Mouse (Mus musculus) CH12.LX (cell line): ENCODE data around the gene Actl6b. TPM values are rescaled to one million over a fixed set of nuclear protein-coding genes. Genes with fewer than 3 reads are reported as not detected.

Experiments used
- DNase-seq: peaks from one replicate; pipeline ENCODE4 v3.0.0-alpha.2; 2013; ENCODE audit errors: extremely low read depth
- H3K27ac ChIP-seq: 2 replicates; pipeline ENCODE4 v1.5.1; 2012; ENCODE audit warnings: low read depth, mild to moderate bottlenecking, control low read depth, moderate library complexity; ENCODE audit not compliant: insufficient read depth
- H3K27me3 ChIP-seq: replicated peaks from 2 replicates; pipeline ENCODE3; 2012; ENCODE audit warnings: inconsistent platforms
- H3K36me3 ChIP-seq, 2 experiments: replicated peaks in 1 of 2; 2 replicates each; pipeline versions ENCODE3 to v1.6.1; 2012; ENCODE audit warnings: inconsistent platforms in 1 of 2, low read length in 1 of 2, mild to moderate bottlenecking in 1 of 2, mixed read lengths in 1 of 2, moderate library complexity in 1 of 2; ENCODE audit not compliant: control insufficient read depth in 1 of 2, insufficient read depth in 1 of 2
- H3K4me1 ChIP-seq, 2 experiments: 2 replicates each; pipeline ENCODE4 v1.6.1; 2012; ENCODE audit warnings: inconsistent platforms in 1 of 2, moderate library complexity in 1 of 2; ENCODE audit not compliant: insufficient read depth in 2 of 2, control insufficient read depth in 1 of 2
- H3K4me2 ChIP-seq: 2 replicates; pipeline ENCODE4 v1.6.1; 2012; ENCODE audit warnings: low read depth, mild to moderate bottlenecking, control low read depth; ENCODE audit not compliant: poor library complexity, insufficient read depth, severe bottlenecking
- H3K4me3 ChIP-seq, 3 experiments: fragments of 150-350 bp in 1 of 3; sonication (generic) in 1 of 3; replicated peaks in 1 of 3; 2 replicates each; pipeline versions ENCODE3 to v1.5.1; 2011 to 2012; ENCODE audit warnings: low read depth in 2 of 3, low read length in 2 of 3, mild to moderate bottlenecking in 2 of 3, moderate library complexity in 2 of 3, control low read depth in 1 of 3, improper control_type of control experiment in 1 of 3, inconsistent platforms in 1 of 3, mixed read lengths in 1 of 3; ENCODE audit not compliant: poor library complexity in 1 of 3
- H3K79me2 ChIP-seq: replicated peaks from 2 replicates; pipeline ENCODE4 v1.6.1; 2012; ENCODE audit warnings: mild to moderate bottlenecking, moderate library complexity; ENCODE audit not compliant: control insufficient read depth, poor library complexity, insufficient read depth, severe bottlenecking; ENCODE audit errors: extremely low read depth
- H3K9ac ChIP-seq: 2 replicates; pipeline ENCODE4 v1.6.1; 2012; ENCODE audit warnings: low read depth, mild to moderate bottlenecking, control low read depth, moderate library complexity; ENCODE audit not compliant: insufficient read depth
- H3K9me3 ChIP-seq: replicated peaks from 2 replicates; pipeline ENCODE3; 2012; ENCODE audit warnings: low read length, inconsistent platforms, mixed read lengths
- BHLHE40 ChIP-seq: IDR thresholded peaks from 2 replicates; pipeline ENCODE4 v1.6.1; 2011; ENCODE audit warnings: mild to moderate bottlenecking, low read depth, low read length, improper control_type of control experiment
- CTCF ChIP-seq, 2 experiments: IDR thresholded peaks in 1 of 2; conservative IDR thresholded peaks in 1 of 2; 2 replicates each; pipeline ENCODE4 v1.5.1; 2011 to 2012; ENCODE audit warnings: low read depth in 2 of 2, low read length in 2 of 2, improper control_type of control experiment in 1 of 2, inconsistent platforms in 1 of 2, mild to moderate bottlenecking in 1 of 2, moderate library complexity in 1 of 2
- ELF1 ChIP-seq: IDR thresholded peaks from 2 replicates; pipeline ENCODE4 v1.6.1; 2014; ENCODE audit warnings: low read depth, mild to moderate bottlenecking, inconsistent platforms, low read length, improper control_type of control experiment
- EP300 ChIP-seq: IDR thresholded peaks from 2 replicates; pipeline ENCODE4 v1.6.1; 2011; ENCODE audit warnings: low read length, improper control_type of control experiment
- ETS1 ChIP-seq: conservative IDR thresholded peaks from 2 replicates; pipeline ENCODE4 v1.6.1; 2012; ENCODE audit warnings: low read depth, mild to moderate bottlenecking, inconsistent platforms, low read length, improper control_type of control experiment, moderate library complexity
- HCFC1 ChIP-seq: IDR thresholded peaks from 2 replicates; pipeline ENCODE4 v1.6.1; 2012; ENCODE audit warnings: low read depth, mild to moderate bottlenecking, inconsistent platforms, low read length, improper control_type of control experiment
- JUND ChIP-seq: conservative IDR thresholded peaks from 2 replicates; pipeline ENCODE4 v1.6.1; 2011; ENCODE audit warnings: low read depth, low read length, improper control_type of control experiment
- KAT2A ChIP-seq: IDR thresholded peaks from 2 replicates; pipeline ENCODE4 v1.6.1; 2012; ENCODE audit warnings: low read length, improper control_type of control experiment, inconsistent platforms; ENCODE audit not compliant: insufficient replicate concordance
- MAFK ChIP-seq: IDR thresholded peaks from 2 replicates; pipeline ENCODE4 v1.6.1; 2011; ENCODE audit warnings: low read length, improper control_type of control experiment; ENCODE audit not compliant: insufficient replicate concordance
- MAX ChIP-seq: IDR thresholded peaks from 2 replicates; pipeline ENCODE4 v1.6.1; 2011; ENCODE audit warnings: low read length, improper control_type of control experiment
- MAZ ChIP-seq: IDR thresholded peaks from 2 replicates; pipeline ENCODE4 v1.6.1; 2012; ENCODE audit warnings: low read depth, mild to moderate bottlenecking, inconsistent platforms, low read length, improper control_type of control experiment, moderate library complexity
- MEF2A ChIP-seq: IDR thresholded peaks from 2 replicates; pipeline ENCODE4 v1.6.1; 2014; ENCODE audit warnings: low read depth, mild to moderate bottlenecking, inconsistent platforms, low read length, improper control_type of control experiment, borderline replicate concordance
- MXI1 ChIP-seq: IDR thresholded peaks from 2 replicates; pipeline ENCODE4 v1.6.1; 2011; ENCODE audit warnings: mild to moderate bottlenecking, low read depth, low read length, improper control_type of control experiment
- MYC ChIP-seq: IDR thresholded peaks from 2 replicates; pipeline ENCODE4 v1.6.1; 2011; ENCODE audit warnings: low read depth, mild to moderate bottlenecking, improper control_type of control experiment, low read length
- NELFE ChIP-seq: IDR thresholded peaks from 2 replicates; pipeline ENCODE4 v1.6.1; 2011; ENCODE audit warnings: low read depth, low read length, improper control_type of control experiment
- NRF1 ChIP-seq: IDR thresholded peaks from 2 replicates; pipeline ENCODE4 v1.6.1; 2014; ENCODE audit warnings: low read depth, mild to moderate bottlenecking, inconsistent platforms, low read length, improper control_type of control experiment, moderate library complexity
- PAX5 ChIP-seq: IDR thresholded peaks from 2 replicates; pipeline ENCODE4 v1.6.1; 2012; ENCODE audit warnings: low read length, inconsistent platforms, mixed read lengths
- POLR2A ChIP-seq: IDR thresholded peaks from 2 replicates; pipeline ENCODE4 v1.6.1; 2011; ENCODE audit warnings: low read depth, mild to moderate bottlenecking, improper control_type of control experiment, low read length
- POLR2AphosphoS2 ChIP-seq: IDR thresholded peaks from 2 replicates; pipeline ENCODE4 v1.6.1; 2011; ENCODE audit warnings: low read depth, low read length, improper control_type of control experiment
- RAD21 ChIP-seq: IDR thresholded peaks from 2 replicates; pipeline ENCODE4 v1.6.1; 2011; ENCODE audit warnings: low read depth, mild to moderate bottlenecking, low read length, improper control_type of control experiment, moderate library complexity
- RCOR1 ChIP-seq: conservative IDR thresholded peaks from 2 replicates; pipeline ENCODE4 v1.6.1; 2012; ENCODE audit warnings: low read depth, mild to moderate bottlenecking, inconsistent platforms, low read length, improper control_type of control experiment
- SIN3A ChIP-seq: IDR thresholded peaks from 2 replicates; pipeline ENCODE4 v1.6.1; 2012; ENCODE audit warnings: low read length, improper control_type of control experiment, inconsistent platforms
- SMC3 ChIP-seq: IDR thresholded peaks from 2 replicates; pipeline ENCODE4 v1.6.1; 2011; ENCODE audit warnings: low read depth, low read length, improper control_type of control experiment
- TCF12 ChIP-seq: IDR thresholded peaks from 2 replicates; pipeline ENCODE4 v1.6.1; 2014; ENCODE audit warnings: low read depth, mild to moderate bottlenecking, inconsistent platforms, low read length, improper control_type of control experiment
- USF1 ChIP-seq: IDR thresholded peaks from 2 replicates; pipeline ENCODE4 v1.6.1; 2014; ENCODE audit warnings: low read depth, mild to moderate bottlenecking, inconsistent platforms, low read length, improper control_type of control experiment
- USF2 ChIP-seq: conservative IDR thresholded peaks from 2 replicates; pipeline ENCODE4 v1.6.1; 2011; ENCODE audit warnings: low read depth, low read length, improper control_type of control experiment
- ZKSCAN1 ChIP-seq: IDR thresholded peaks from 2 replicates; pipeline ENCODE4 v1.6.1; 2012; ENCODE audit warnings: low read depth, inconsistent platforms, low read length, improper control_type of control experiment, borderline replicate concordance
- ZMIZ1 ChIP-seq: IDR thresholded peaks from 2 replicates; pipeline ENCODE4 v1.6.1; 2012; ENCODE audit warnings: low read depth, mild to moderate bottlenecking, inconsistent platforms, low read length, improper control_type of control experiment
- dilution Hi-C: fragments of 300-500 bp; cut with MboI; formaldehyde crosslinking; loops from 2 replicates; pipeline ENCODE4 v1.14.3; 2020; ENCODE audit warnings: low sequenced_read_pairs; ENCODE audit not compliant: extremely low pct_unique_long_range_greater_than_20kb, extremely low pct_ligation_motif_present
- in situ Hi-C: fragments of 300-500 bp; cut with MboI; formaldehyde crosslinking; loops from 3 replicates; pipeline ENCODE4 v1.14.3; 2019; ENCODE audit warnings: low sequenced_read_pairs, low pct_ligation_motif_present, low pct_unique_long_range_greater_than_20kb, mixed read lengths
- polyA plus RNA-seq: library from polyadenylated mRNA; unstranded; fragments of >175 nt; gene quantifications from 2 replicates; pipeline ENCODE4 v1.2.1, GENCODE M21; 2012; ENCODE audit warnings: low read depth; ENCODE audit not compliant: insufficient read length
- total RNA-seq, 2 experiments: library from RNA; depleted of rRNA; stranded (reverse); fragments of 300-350 nt in 1 of 2; fragments of >200 nt in 1 of 2; gene quantifications; 2 replicates each; pipeline ENCODE4 v1.2.3; 2012 to 2014

Gene Actl6b
- total and polyA plus RNA-seq, 3 experiments = not detected

DNA sequence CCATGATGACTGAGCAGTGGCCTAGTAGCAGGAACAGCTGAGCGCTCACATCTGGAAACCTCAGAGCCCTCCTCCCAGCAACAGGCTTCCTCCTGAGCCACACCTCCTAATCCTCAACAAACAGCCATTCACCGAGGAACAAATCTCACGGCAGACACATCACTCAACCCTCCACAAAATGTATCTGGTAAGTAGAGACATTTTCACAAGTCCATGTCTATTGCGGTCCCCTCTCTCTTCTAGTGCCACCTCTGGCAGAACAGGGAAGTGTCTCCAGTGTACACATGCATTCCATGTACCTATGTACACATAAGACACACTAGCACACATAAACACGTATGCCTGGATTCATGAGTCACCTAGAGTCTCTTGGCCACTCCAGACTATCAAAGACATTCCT, 2.2 kb upstream of the Actl6b start:
- H3K36me3 ChIP-seq = no peaks in the 10 kb centered on the region
- dilution Hi-C loops = no loop called here
- TF ChIP-seq JUND (no peak), MEF2A (no peak), PAX5 (no peak), RCOR1 (no peak), TCF12 (no peak), MAX (no peak), HCFC1 (no peak), ZKSCAN1 (no peak), RAD21 (peak; percentile 32), USF2 (no peak), EP300 (no peak), CTCF (conservative IDR thresholded peaks at IDR 0.05 in 1 of 2, IDR thresholded peaks at IDR 0.05 in 1 of 2; ENCODE audit: low read depth in 2 of 2, low read length in 2 of 2) (peak; percentile 35 to 62; a peak in 3 of 4 replicates), SIN3A (no peak), POLR2AphosphoS2 (no peak), NRF1 (no peak), MYC (no peak), MAFK (no peak), ZMIZ1 (no peak), NELFE (peak; percentile 14; the same call in 1 of the 2 replicates), POLR2A (no peak), USF1 (no peak), SMC3 (no peak; the same call in 1 of the 2 replicates)
- TF ChIP-seq, all 38 proteins: peak for 3
- Histone ChIP-seq H3K9me3 (peaks cover 12% of the 10 kb centered on the region), H3K79me2 (no peaks in the 10 kb centered on the region), H3K4me3 (no peak overlapping the region), H3K4me1 (peaks cover 0 to 2% of the 10 kb centered on the region in 2 experiments; a peak in 1 of 4 replicates), H3K4me2 (no peak overlapping the region), H3K27ac (no peak overlapping the region), H3K9ac (no peak overlapping the region), H3K27me3 (peaks cover 59% of the 10 kb centered on the region)
- in situ Hi-C loops = no loop called here
- DNase-seq = peak; percentile 27

DNA sequence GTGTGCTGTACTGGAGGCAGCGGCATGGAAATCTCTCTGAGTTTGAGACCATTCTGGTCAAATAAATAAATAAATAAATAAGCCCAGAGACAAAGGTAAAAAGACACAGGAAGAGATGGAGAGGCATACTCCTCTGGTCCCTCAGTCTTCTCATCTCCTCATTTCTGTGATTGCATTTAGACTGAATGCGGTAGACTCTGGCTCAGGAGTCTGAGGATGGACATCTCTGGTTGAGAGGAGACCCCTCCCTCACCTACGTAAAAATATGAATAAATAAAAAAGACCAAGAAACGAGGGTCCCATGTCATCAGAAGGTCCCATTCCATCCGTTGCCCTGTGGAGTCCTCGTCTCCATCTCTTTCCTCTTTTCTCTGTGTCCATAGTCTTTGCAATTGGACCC, 317 bp upstream of the Actl6b start:
- Histone ChIP-seq H3K27ac (no peak overlapping the region), H3K4me3 (no peak overlapping the region), H3K4me1 (peaks cover 0 to 2% of the 10 kb centered on the region in 2 experiments; a peak in 1 of 4 replicates)
- in situ Hi-C loops = no loop called here
- TF ChIP-seq RCOR1 (no peak), HCFC1 (no peak), ETS1 (no peak), BHLHE40 (no peak), KAT2A (no peak), MEF2A (no peak), POLR2A (no peak), MAX (no peak), JUND (no peak), NELFE (no peak), ELF1 (no peak), MAZ (no peak), TCF12 (no peak), ZKSCAN1 (no peak), SIN3A (no peak), CTCF (conservative IDR thresholded peaks at IDR 0.05 in 1 of 2, IDR thresholded peaks at IDR 0.05 in 1 of 2; ENCODE audit: low read depth in 2 of 2, low read length in 2 of 2) (no peak), MXI1 (no peak), USF1 (no peak)
- TF ChIP-seq, all 38 proteins: peak for 0
- Histone ChIP-seq H3K27me3 (peaks cover 69% of the 10 kb centered on the region), H3K9me3 (peaks cover 13% of the 10 kb centered on the region), H3K4me2 (peak overlapping the region; percentile 9; the same call in 1 of the 2 replicates), H3K9ac (no peak overlapping the region), H3K36me3 (no peaks in the 10 kb centered on the region), H3K79me2 (no peaks in the 10 kb centered on the region)
- dilution Hi-C loops = no loop called here
- DNase-seq = no peak
